ENCODE assay signal across 12 mouse cellular contexts in genomic region chr11:87309329-87310074, GRCm38 (mm10). TPM values are rescaled to one million over a fixed set of nuclear protein-coding genes. Genes with fewer than 3 reads are reported as not detected.
A peak's percentile ranks its signal among the peaks of the same experiment; 100 is the strongest.
DNase-seq lines count a peak whose midpoint lies in the region; ATAC-seq and TF ChIP-seq lines count a peak whose summit lies in the region.
"Had no signal": no experiment of that assay in that cellular context is flagged by ENCODE, and none has a peak within 500 bp of the region (broad histone marks: within the 10 kb centered on the region; RNA-seq: fewer than 3 reads in every experiment).

No protein-coding gene starts in this region.

- peaks cover 8% of the 10 kb centered on the region for H3K4me1 ChIP-seq in cortical plate, adult 2 months (ENCODE audit: control insufficient read depth, insufficient read depth, low read length)

- peak overlapping the region; percentile 42; the same call in 1 of the 2 replicates for H3K27ac ChIP-seq in cortical plate, adult 2 months (ENCODE audit: insufficient read depth, low read length)

- DNase-seq in frontal cortex, postnatal 36 days (ENCODE audit: low spot score in 2 of 2): peak; percentile 33 to 59
- no peak for DNase-seq in frontal cortex, postnatal 25 days (ENCODE audit: low spot score in 2 of 2)
- peak; percentile 51 for DNase-seq in ovary, adult 18-20 months (ENCODE audit: low spot score)
- no peak for DNase-seq in ovary, postnatal 10 days (ENCODE audit: low spot score)
- DNase-seq: layer of hippocampus, postnatal 36 days; lung, postnatal 14 days had no signal

- no peak for TF ChIP-seq CTCF in cortical plate, adult 2 months (IDR thresholded peaks at IDR 0.05; ENCODE audit: extremely low read depth, insufficient read depth, low read length)

- ATAC-seq in megakaryocyte, adult 5-6 weeks (ENCODE audit: poor library complexity, severe bottlenecking): no peak
- ATAC-seq in erythroid progenitor cell, adult 5-6 weeks (replicated peaks; ENCODE audit: low FRiP score, poor library complexity, severe bottlenecking): no peak
- ATAC-seq: CD4-positive, CD25-positive, alpha-beta regulatory T cell, adult 4 months had no signal

- no peak for TF ChIP-seq POLR2A in cortical plate, adult 2 months (IDR thresholded peaks at IDR 0.05; ENCODE audit: extremely low read depth, insufficient read depth, low read length)
- TF ChIP-seq POLR2A in myocyte (IDR thresholded peaks at IDR 0.05; ENCODE audit: insufficient read length, low read depth): no peak

- no peak overlapping the region for H3ac ChIP-seq in myocyte (ENCODE audit: control insufficient read depth, insufficient read length)

- no peaks in the 10 kb centered on the region for H3K36me3 ChIP-seq in myocyte (ENCODE audit: control insufficient read depth, insufficient read depth)

- H3K79me2 ChIP-seq in myocyte (ENCODE audit: control insufficient read depth, insufficient read depth): no peaks in the 10 kb centered on the region

- H3K4me3 ChIP-seq in cortical plate, adult 2 months (ENCODE audit: insufficient read depth, low read length): no peak overlapping the region
- H3K4me3 ChIP-seq in myocyte: no peak overlapping the region
- H3K4me3 ChIP-seq: erythroblast, embryonic 14.5 days had no signal

- peak overlapping the region; percentile 58 for H3K4me2 ChIP-seq in myocyte (ENCODE audit: low read depth)

- no peaks in the 10 kb centered on the region for H3K27me3 ChIP-seq in myocyte (ENCODE audit: control insufficient read depth, insufficient read depth, insufficient read length)

TF ChIP-seq in myocyte, 11 proteins besides CTCF, POLR2A, EP300 and RAD21:
- TF ChIP-seq SRF (IDR thresholded peaks at IDR 0.05; ENCODE audit: control insufficient read depth, insufficient read length, low read depth): no peak
- no peak for TF ChIP-seq E2F4 (IDR thresholded peaks at IDR 0.05; ENCODE audit: insufficient read depth)
- no peak for TF ChIP-seq MYOD1 (IDR thresholded peaks at IDR 0.05; ENCODE audit: control insufficient read depth in 1 of 3, insufficient read length in 2 of 3, low read depth in 2 of 3)
- no peak for TF ChIP-seq MYOG (IDR thresholded peaks at IDR 0.05; ENCODE audit: control insufficient read depth in 1 of 3, insufficient read depth in 1 of 3, insufficient read length in 2 of 3, low read depth in 2 of 3)
- no peak for TF ChIP-seq REST (IDR thresholded peaks at IDR 0.05; ENCODE audit: insufficient read depth, insufficient read length)
- no peak for TF ChIP-seq MAX (IDR thresholded peaks at IDR 0.05; ENCODE audit: low read depth)
- no peak for TF ChIP-seq TCF12 (IDR thresholded peaks at IDR 0.05; ENCODE audit: insufficient read depth, poor library complexity, severe bottlenecking)
- no peak for TF ChIP-seq CEBPB (IDR thresholded peaks at IDR 0.05; ENCODE audit: insufficient read depth, poor library complexity, severe bottlenecking)
- TF ChIP-seq TCF3 (IDR thresholded peaks at IDR 0.05; ENCODE audit: insufficient read length, low read depth): no peak
TF ChIP-seq in myocyte: peak in this region for 0.

RNA-seq across cellular contexts. Expression of gene Ppm1e, which starts 49.3 kb away (rescaled TPM):
- 63.1 and 76.8 TPM in 2 replicates for polyA plus RNA-seq in cortical plate, adult 2 months (2012; rRNA removed)
- polyA plus RNA-seq in myocyte (2012; fragmentation: generic; extraction: Trizol): 1.4 TPM
- 0.76 and 0.91 TPM in 2 replicates for total RNA-seq in megakaryocyte, adult 5-6 weeks (2015)
- 0.57 and 0.81 TPM in 2 replicates for total RNA-seq in megakaryocyte, adult 5-6 weeks (2017)
- total RNA-seq in erythroid progenitor cell, adult 5-6 weeks (2015; ENCODE audit: low replicate concordance): 2.5 and 3.4 TPM in 2 replicates
- total RNA-seq in erythroid progenitor cell, adult 5-6 weeks (2017; ENCODE audit: low replicate concordance): 1.4 and 2.8 TPM in 2 replicates

Comparison
In these comparisons a context has a peak if more than half of its experiments do, and no peak if none do; other contexts are left out.
1. DNase-seq: peak in frontal cortex, postnatal 36 days (2 of 2) and ovary, adult 18-20 months (single experiment); none in frontal cortex, postnatal 25 days (0 of 2) and ovary, postnatal 10 days (single experiment).